Mouse (Mus musculus): ENCODE measurements around the gene Fos.

DNA sequence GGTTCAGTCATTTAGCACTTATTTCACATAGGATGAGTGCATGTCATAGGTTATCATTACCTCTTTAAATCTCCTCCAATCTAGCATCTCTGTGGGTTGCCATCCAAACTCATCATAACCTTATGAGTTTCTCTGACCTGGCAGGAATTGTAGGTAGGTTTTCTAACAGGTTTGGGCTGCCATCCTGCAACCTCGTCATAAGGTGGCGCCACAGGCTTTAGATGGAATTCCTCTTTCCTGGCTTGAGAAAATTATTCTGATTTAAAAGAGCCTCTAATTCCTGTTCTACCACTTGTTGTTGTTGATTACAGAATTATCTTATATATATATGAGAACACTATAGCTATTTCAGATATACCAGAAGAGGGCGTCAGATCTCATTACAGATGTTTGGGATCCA lies 34.5 kb downstream of the Fos start:
- peak; percentile 35; the same call in 1 of the 2 replicates for TF ChIP-seq CTCF (IDR thresholded peaks at IDR 0.05; ENCODE audit: borderline replicate concordance, insufficient read depth, low read length)
- TF ChIP-seq POLR2A (IDR thresholded peaks at IDR 0.05; ENCODE audit: low read depth, low read length) = no peak

All from embryonic fibroblast, embryonic 13.5 days (primary cell).